Mouse (Mus musculus) embryonic facial prominence, embryonic 11.5 days (tissue): ENCODE measurements around the gene P4hb. TPM values are rescaled to one million over a fixed set of nuclear protein-coding genes. Genes with fewer than 3 reads are reported as not detected.

Experiments
- ATAC-seq: fragments of 200-750 bp; cut with Nextera tagmentation; replicated peaks from 2 replicates; pipeline ENCODE4 v1.8.0; 2017; ENCODE audit warnings: low read depth; ENCODE audit not compliant: insufficient number of reproducible peaks, low FRiP score, low TSS enrichment
- DNase-seq: peaks from one replicate; pipeline ENCODE4 v3.0.0-alpha.2; 2015; ENCODE audit warnings: low spot score
- H3K27ac ChIP-seq: fragments of 300-500 bp; sonication (generic); replicated peaks from 2 replicates; pipeline ENCODE4 v1.5.1; 2014; ENCODE audit warnings: mild to moderate bottlenecking, low read depth, low read length, control low read depth
- H3K27me3 ChIP-seq: fragments of 300-500 bp; sonication (generic); 2 replicates; pipeline ENCODE4 v1.6.1; 2014; ENCODE audit warnings: mild to moderate bottlenecking, low read length, moderate library complexity, mixed read lengths; ENCODE audit not compliant: control insufficient read depth, insufficient read depth
- H3K36me3 ChIP-seq: fragments of 300-500 bp; sonication (generic); replicated peaks from 2 replicates; pipeline ENCODE4 v1.6.1; 2014; ENCODE audit warnings: low read depth, mild to moderate bottlenecking, low read length, moderate library complexity, mixed read lengths; ENCODE audit not compliant: control insufficient read depth, insufficient read depth
- H3K4me1 ChIP-seq: fragments of 300-500 bp; sonication (generic); 2 replicates; pipeline ENCODE4 v1.6.1; 2014; ENCODE audit warnings: low read length, mixed read lengths; ENCODE audit not compliant: control insufficient read depth, insufficient read depth
- H3K4me2 ChIP-seq: fragments of 300-500 bp; sonication (generic); 2 replicates; pipeline ENCODE4 v1.6.1; 2014; ENCODE audit warnings: low read depth, mild to moderate bottlenecking, control low read depth, low read length, moderate library complexity
- H3K4me3 ChIP-seq: fragments of 300-500 bp; sonication (generic); 2 replicates; pipeline ENCODE4 v1.5.1; 2014; ENCODE audit warnings: low read depth, low read length, control low read depth
- H3K9ac ChIP-seq: fragments of 300-500 bp; sonication (generic); replicated peaks from 2 replicates; pipeline ENCODE4 v1.6.1; 2014; ENCODE audit warnings: mild to moderate bottlenecking, control low read depth, low read length
- H3K9me3 ChIP-seq: fragments of 300-500 bp; sonication (generic); replicated peaks from 2 replicates; pipeline ENCODE4 v1.6.1; 2016; ENCODE audit warnings: mild to moderate bottlenecking, low read length, inconsistent platforms, mixed read lengths; ENCODE audit not compliant: control insufficient read depth
- WGBS: fragments of 180-500 bp; shearing (Covaris S2); extraction: QIAGEN DNeasy Blood & Tissue Kit; methylation state at CpG from one replicate; pipeline ENCODE4 v1.1.7; 2014; 5-methylcytosine and 5-hydroxymethylcytosine counted together
- polyA plus RNA-seq: library from polyadenylated mRNA; unstranded; fragments of >200 nt; fragmentation: Nextera tagmentation; extraction: Ambion mirVana; gene quantifications from 2 replicates; pipeline ENCODE4 v1.2.1, GENCODE M21; 2014

P4hb gene
- polyA plus RNA-seq, 1 experiment from 2014 or later: 626 TPM

DNA sequence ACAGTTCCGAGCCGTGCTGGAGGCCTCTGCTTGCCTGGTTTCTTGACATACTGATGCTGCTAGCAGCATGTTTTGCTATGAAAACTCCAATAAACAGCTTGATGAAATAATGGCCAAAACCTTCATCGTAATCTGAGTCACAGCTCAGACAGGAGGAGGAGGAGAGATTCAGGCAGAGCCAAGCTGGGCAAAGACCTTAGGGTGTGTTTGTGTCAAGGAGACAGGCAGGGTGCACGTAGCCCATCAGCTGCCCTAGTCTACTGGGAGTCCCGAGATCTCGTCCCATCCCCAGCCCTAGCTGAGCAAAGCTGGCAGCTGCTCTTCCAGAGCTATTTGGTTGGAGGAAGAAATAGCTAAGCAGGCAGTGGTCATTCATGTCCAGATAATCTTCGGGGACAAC is 32.6 kb upstream of the P4hb start:
- no peak overlapping the region for H3K4me2 ChIP-seq
- no peak overlapping the region for H3K27ac ChIP-seq
- H3K9me3 ChIP-seq: no peaks in the 10 kb centered on the region
- no peak for DNase-seq
- ATAC-seq: no peak
- peaks cover 3% of the 10 kb centered on the region; the same call in 1 of the 2 replicates for H3K27me3 ChIP-seq
- H3K36me3 ChIP-seq: no peaks in the 10 kb centered on the region; the same call in 1 of the 2 replicates
- no peak overlapping the region for H3K4me3 ChIP-seq
- peaks cover 5% of the 10 kb centered on the region for H3K4me1 ChIP-seq
- H3K9ac ChIP-seq: no peak overlapping the region
- 95% methylated on average over 7 of the region's 7 CpGs for WGBS

DNA sequence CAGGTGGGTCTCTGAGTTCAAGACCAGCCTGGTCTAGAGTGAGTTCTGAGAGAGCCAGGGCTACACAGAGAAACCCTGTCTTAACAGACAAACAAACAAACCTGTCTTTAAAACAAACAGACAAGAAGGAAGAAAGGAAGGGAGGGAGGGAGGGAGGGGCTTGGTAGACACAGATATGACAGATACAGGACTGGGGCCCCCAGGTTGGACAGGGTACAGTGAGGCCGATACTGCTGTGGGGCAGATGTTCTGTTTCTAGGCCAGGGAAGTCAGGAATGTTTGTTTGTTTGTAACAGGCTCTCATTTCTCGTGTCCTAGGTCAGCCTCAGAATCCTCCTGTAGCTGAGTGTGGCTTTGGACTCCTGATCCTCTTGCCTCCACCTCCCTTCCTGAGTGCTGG is 30.5 kb upstream of the P4hb start:
- DNase-seq: no peak
- no peak for ATAC-seq
- H3K9me3 ChIP-seq: no peaks in the 10 kb centered on the region
- whole genome bisulfite sequencing: 83% methylated on average over 2 of the region's 2 CpGs
- peaks cover 3% of the 10 kb centered on the region; the same call in 1 of the 2 replicates for H3K27me3 ChIP-seq
- no peak overlapping the region for H3K4me2 ChIP-seq
- no peaks in the 10 kb centered on the region; the same call in 1 of the 2 replicates for H3K36me3 ChIP-seq
- H3K4me3 ChIP-seq: no peak overlapping the region
- no peak overlapping the region for H3K9ac ChIP-seq
- H3K4me1 ChIP-seq: peaks cover 5% of the 10 kb centered on the region
- no peak overlapping the region for H3K27ac ChIP-seq

DNA sequence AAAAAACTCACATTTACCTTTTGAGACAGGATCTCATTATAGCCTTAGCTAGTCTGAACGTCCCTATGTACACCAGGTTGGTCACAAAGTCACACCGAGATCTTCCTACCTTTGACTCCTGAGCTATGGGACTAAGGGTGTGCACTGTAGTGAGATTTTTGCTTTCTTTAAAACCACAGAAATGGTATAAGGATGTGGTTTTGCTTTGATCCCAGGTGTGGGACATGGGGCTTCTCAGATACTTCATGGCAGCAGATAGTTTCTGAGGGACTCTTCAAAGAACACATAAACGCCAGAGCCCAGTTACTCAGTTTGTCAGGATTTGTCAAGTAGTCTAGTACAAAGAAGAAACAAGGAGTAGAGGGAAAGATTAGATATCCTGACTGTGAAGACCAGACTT is 27.7 kb upstream of the P4hb start:
- no peak overlapping the region for H3K4me2 ChIP-seq
- H3K9ac ChIP-seq: no peak overlapping the region
- no peak overlapping the region for H3K4me3 ChIP-seq
- no peak for ATAC-seq
- 94% methylated on average over 3 of the region's 3 CpGs for WGBS
- no peaks in the 10 kb centered on the region for H3K9me3 ChIP-seq
- no peak overlapping the region for H3K27ac ChIP-seq
- H3K36me3 ChIP-seq: no peaks in the 10 kb centered on the region; the same call in none of the 2 replicates
- no peak for DNase-seq
- H3K4me1 ChIP-seq: peaks cover 2% of the 10 kb centered on the region
- H3K27me3 ChIP-seq: no peaks in the 10 kb centered on the region

DNA sequence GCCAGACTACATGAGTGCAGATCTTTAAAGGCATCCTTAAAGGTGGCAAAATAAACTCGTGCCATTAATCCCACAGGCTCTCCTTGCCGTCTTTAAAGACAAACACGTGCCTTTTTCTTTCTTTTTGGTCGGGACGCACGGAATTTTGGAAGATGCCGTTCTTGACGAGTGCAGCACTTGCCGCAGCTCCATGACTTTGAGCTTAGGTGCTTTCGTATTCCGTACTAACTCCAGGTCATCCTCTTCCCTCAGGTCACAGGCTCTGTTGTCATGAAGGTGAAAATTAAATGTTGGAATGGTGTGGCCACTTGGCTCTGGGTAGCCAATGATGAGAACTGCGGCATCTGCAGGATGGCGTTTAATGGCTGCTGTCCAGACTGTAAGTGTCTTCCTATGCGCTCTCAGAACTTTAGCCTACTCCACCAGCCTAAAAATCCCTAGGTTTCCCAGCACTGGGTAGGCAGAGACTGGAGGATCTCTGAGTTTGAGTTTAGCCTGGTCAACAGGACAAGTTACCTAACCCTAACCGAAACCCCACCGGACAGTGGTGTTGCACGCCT is 26.0 kb upstream of the P4hb start:
- Histone ChIP-seq H3K4me1 (peaks cover 2% of the 10 kb centered on the region), H3K36me3 (peaks cover 6% of the 10 kb centered on the region), H3K4me2 (peak overlapping the region; percentile 94), H3K4me3 (peak overlapping the region; percentile 99), H3K9me3 (no peaks in the 10 kb centered on the region), H3K27me3 (no peaks in the 10 kb centered on the region), H3K9ac (peak overlapping the region; percentile 61), H3K27ac (peak overlapping the region; percentile 38; the same call in 1 of the 2 replicates)
- WGBS: 50% methylated on average over 17 of the region's 17 CpGs
- ATAC-seq (no peak), DNase-seq (no peak)

DNA sequence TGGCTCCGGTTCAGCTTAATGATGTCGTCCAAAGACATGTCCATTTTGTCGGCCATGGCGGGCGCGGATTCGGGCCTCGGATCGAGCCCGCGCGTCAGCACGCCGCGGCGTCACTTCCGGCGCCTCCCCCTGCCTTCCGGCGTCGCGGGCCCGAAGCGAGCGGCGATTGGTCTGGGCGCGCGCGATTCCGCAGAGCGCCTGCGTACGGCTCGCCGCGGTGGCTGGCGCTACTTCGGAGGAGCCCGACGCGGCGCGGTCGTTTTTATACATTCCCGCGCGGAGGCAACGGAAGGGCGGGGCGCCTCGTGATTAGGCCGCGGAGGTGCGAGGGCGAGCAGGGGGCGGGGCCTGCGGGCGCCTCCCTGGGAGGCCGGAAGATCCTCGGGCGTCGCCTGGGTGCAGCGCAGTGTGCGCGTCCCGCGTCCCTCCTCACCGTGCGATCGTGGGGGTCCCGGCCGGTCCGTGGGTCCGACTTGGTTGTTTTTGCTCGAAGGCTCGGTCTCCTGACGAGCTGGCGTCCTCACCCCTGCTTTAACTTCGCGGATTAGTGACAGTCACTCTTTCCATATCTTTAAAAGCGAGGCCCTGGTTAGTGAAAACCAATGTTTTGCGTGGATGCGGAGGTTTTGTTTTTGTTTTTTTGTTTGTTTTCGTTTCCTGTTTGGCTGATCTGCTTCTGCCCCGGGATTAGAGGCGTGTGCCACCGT is 25.4 kb upstream of the P4hb start, which contains the start of the genes Alyref and Anapc11:
Alyref (minus strand) TSS at position 83 of the 707 bp plus-strand sequence.
Anapc11 (plus strand) TSS at position 139 of the 707 bp plus-strand sequence.
- Histone ChIP-seq H3K4me1 (peaks cover 2% of the 10 kb centered on the region), H3K36me3 (peaks cover 6% of the 10 kb centered on the region)

DNA sequence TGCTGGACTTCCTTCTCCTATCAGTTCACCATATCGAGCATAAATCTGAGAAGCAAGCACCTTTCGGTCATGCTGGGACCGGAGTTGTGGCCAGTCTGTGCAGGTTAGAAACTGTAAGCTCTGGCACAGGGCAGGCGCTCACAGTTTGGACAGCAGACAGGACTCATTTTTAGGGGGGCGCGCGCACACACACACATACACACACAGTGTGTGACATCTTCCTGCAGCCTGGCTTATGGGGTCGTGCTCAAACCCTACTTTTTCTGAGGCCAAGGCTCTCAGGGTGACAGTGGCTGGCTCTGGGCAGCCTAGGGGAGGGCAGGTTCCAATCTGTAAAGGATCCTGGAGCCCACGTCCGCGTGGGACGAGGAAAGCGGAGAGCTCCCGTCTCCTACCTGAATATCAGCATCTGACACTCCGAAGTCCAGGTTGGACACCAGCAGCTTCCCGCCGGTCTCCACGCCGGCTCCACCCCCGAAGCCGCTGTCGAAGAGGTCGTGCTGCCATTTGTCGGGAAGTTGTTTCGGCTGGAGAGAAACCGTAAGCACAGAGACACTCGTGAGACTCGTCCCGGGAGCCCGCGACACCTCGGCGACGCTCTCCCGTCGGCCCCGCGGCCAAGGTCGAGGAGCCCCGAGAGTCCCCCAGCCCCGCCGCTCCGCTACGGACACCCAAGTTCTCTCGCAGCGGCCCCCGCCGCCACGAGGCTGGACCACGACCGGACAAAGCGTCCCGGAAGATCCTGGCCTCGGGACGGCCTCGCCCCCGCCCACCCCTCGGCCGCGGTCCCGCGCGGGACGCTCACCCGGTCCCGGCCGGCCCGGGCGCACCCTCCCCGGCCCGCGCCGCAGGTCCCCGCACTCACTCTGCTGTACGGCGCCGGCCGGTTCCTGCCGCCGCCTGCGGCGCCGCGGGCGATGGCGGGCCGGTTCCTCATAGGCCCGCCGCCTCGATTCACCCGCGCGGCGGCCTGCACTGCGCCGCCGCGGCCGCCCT is 24.5 kb upstream of the P4hb start:
- DNase-seq (no peak), ATAC-seq (peak; percentile 61)
- Histone ChIP-seq H3K27ac (peak overlapping the region; percentile 87), H3K9me3 (no peaks in the 10 kb centered on the region), H3K27me3 (no peaks in the 10 kb centered on the region), H3K36me3 (peaks cover 6% of the 10 kb centered on the region), H3K4me2 (peak overlapping the region; percentile 94), H3K4me3 (peak overlapping the region; percentile 99), H3K9ac (peak overlapping the region; percentile 99), H3K4me1 (peaks cover 2% of the 10 kb centered on the region)
- 6% methylated on average over 69 of the region's 99 CpGs for WGBS

More for the DNA sequence above, 25.4 kb upstream of the P4hb start, which contains the start of the genes Alyref and Anapc11:
- H3K27me3 ChIP-seq: no peaks in the 10 kb centered on the region
- peak within 1 kb of the TSS; percentile 94 for H3K4me2 ChIP-seq
- DNase-seq (peak; percentile 98), ATAC-seq (peak; percentile 95)
- no peaks in the 10 kb centered on the region for H3K9me3 ChIP-seq
- H3K4me3 ChIP-seq: peak within 1 kb of the TSS; percentile 99
- peak within 1 kb of the TSS; percentile 99 for H3K9ac ChIP-seq
- peak within 1 kb of the TSS; percentile 87 for H3K27ac ChIP-seq
- WGBS: under 1% methylated on average over 83 of the region's 88 CpGs

GRCm38 (mm10) chr11:120588531-120588930 is 15.5 kb upstream of the P4hb start:
- no peak overlapping the region for H3K9ac ChIP-seq
- no peak overlapping the region for H3K4me3 ChIP-seq
- H3K9me3 ChIP-seq: peaks cover 3% of the 10 kb centered on the region
- H3K36me3 ChIP-seq: peaks cover 14% of the 10 kb centered on the region
- DNase-seq: no peak
- H3K4me2 ChIP-seq: no peak overlapping the region
- ATAC-seq: no peak
- no peak overlapping the region for H3K27ac ChIP-seq
- H3K4me1 ChIP-seq: no peaks in the 10 kb centered on the region
- 95% methylated on average over 6 of the region's 6 CpGs for WGBS
- H3K27me3 ChIP-seq: no peaks in the 10 kb centered on the region
